Mouse (Mus musculus): Measurements from ENCODE around the gene Dlg1.

DNA sequence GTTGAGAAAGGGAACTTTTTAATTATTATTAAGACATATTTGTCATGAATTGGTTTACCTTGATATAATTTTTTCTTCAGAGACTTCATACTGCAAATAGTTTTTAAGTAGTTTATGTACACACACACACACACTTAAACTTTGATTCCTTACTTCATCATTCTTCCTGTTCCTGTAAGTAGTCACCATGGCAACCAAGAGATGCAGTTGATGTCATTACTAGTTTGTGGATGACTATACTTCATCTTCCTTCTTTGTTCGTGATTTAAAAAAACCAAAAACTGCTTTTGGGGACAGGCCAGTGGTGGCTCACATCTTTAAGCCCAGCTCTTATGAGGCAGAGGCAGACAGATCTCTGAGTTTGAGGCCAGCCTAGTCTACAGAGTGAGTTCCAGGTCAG lies 94.4 kb downstream of the Dlg1 start:
- TF ChIP-seq CTCF (IDR thresholded peaks at IDR 0.05; ENCODE audit: extremely low read depth, insufficient read depth, low read length) (no peak), POLR2A (IDR thresholded peaks at IDR 0.05; ENCODE audit: extremely low read depth, insufficient read depth, low read length) (no peak)
